Mouse (Mus musculus) stomach, embryonic 15.5 days (tissue): Measurements from ENCODE around the gene Txnip. TPM values are rescaled to one million over a fixed set of nuclear protein-coding genes. Genes with fewer than 3 reads are reported as not detected.
"Not testable (repeated sequence)": the region's sequence is repeated elsewhere in the genome, so short reads cannot be mapped to it uniquely, and the experiment has no call there.

Source experiments
- ATAC-seq: fragments of 200-750 bp; cut with Nextera tagmentation; 2 replicates; pipeline ENCODE4 v1.8.0; 2017; ENCODE audit warnings: low read depth, moderate number of reproducible peaks, moderate TSS enrichment; ENCODE audit not compliant: insufficient read depth, low FRiP score
- H3K27ac ChIP-seq: fragments of 300-500 bp; sonication (generic); 2 replicates; pipeline ENCODE4 v1.5.1; 2015; ENCODE audit warnings: mild to moderate bottlenecking, inconsistent platforms
- H3K27me3 ChIP-seq: fragments of 300-500 bp; sonication (generic); replicated peaks from 2 replicates; pipeline ENCODE4 v1.6.1; 2015; ENCODE audit warnings: inconsistent platforms
- H3K36me3 ChIP-seq: fragments of 300-500 bp; sonication (generic); 2 replicates; pipeline ENCODE4 v1.6.1; 2015; ENCODE audit warnings: inconsistent platforms
- H3K4me1 ChIP-seq: fragments of 300-500 bp; sonication (generic); 2 replicates; pipeline ENCODE4 v1.6.1; 2015; ENCODE audit warnings: inconsistent platforms
- H3K4me2 ChIP-seq: fragments of 300-500 bp; sonication (generic); 2 replicates; pipeline ENCODE4 v1.6.1; 2015; ENCODE audit warnings: mild to moderate bottlenecking, inconsistent platforms
- H3K4me3 ChIP-seq: fragments of 300-500 bp; sonication (generic); replicated peaks from 2 replicates; pipeline ENCODE4 v1.5.1; 2015; ENCODE audit warnings: inconsistent platforms
- H3K9ac ChIP-seq: fragments of 300-500 bp; sonication (generic); 2 replicates; pipeline ENCODE4 v1.6.1; 2015; ENCODE audit warnings: inconsistent platforms
- H3K9me3 ChIP-seq: fragments of 300-500 bp; sonication (generic); 2 replicates; pipeline ENCODE4 v1.6.1; 2016; ENCODE audit warnings: inconsistent platforms
- WGBS: fragments of 180-500 bp; shearing (Covaris S2); methylation state at CpG from one replicate; pipeline ENCODE4 v1.1.7; 2015; 5-methylcytosine and 5-hydroxymethylcytosine counted together
- polyA plus RNA-seq: library from polyadenylated mRNA; unstranded; fragments of >200 nt; fragmentation: Nextera tagmentation; extraction: Ambion mirVana; gene quantifications from 2 replicates; pipeline ENCODE4 v1.2.1, GENCODE M21; 2015

Gene Txnip
- 140 and 159 TPM in 2 replicates for polyA plus RNA-seq

GRCm38 (mm10) chr3:96557694-96558093 lies at the start of gene Txnip:
Txnip (plus strand) TSS chr3:96557957.
- peak; percentile 99 for ATAC-seq
- H3K9ac ChIP-seq, result peak within 1 kb of the TSS; percentile 77
- peak within 1 kb of the TSS; percentile 96 for H3K27ac ChIP-seq
- no peaks in the 10 kb centered on the region for H3K9me3 ChIP-seq
- no peaks in the 10 kb centered on the region for H3K27me3 ChIP-seq
- peak within 1 kb of the TSS; percentile 65 for H3K4me3 ChIP-seq
- peak within 1 kb of the TSS; percentile 87 for H3K4me2 ChIP-seq
- WGBS, result under 1% methylated on average over 26 of the region's 26 CpGs
- peaks cover 20% of the 10 kb centered on the region for H3K36me3 ChIP-seq
- peaks cover 53% of the 10 kb centered on the region for H3K4me1 ChIP-seq

- H3K4me3 ChIP-seq, H3K4me2 ChIP-seq, H3K9ac ChIP-seq, H3K4me1 ChIP-seq, H3K36me3 ChIP-seq, H3K27ac ChIP-seq, H3K9me3 ChIP-seq, ATAC-seq, H3K27me3 ChIP-seq: not testable (repeated sequence)
- 93% methylated on average over 8 of the region's 9 CpGs for WGBS
These were observed 49.8 kb upstream of the Txnip start for GRCm38 (mm10) chr3:96507966-96508365.

DNA sequence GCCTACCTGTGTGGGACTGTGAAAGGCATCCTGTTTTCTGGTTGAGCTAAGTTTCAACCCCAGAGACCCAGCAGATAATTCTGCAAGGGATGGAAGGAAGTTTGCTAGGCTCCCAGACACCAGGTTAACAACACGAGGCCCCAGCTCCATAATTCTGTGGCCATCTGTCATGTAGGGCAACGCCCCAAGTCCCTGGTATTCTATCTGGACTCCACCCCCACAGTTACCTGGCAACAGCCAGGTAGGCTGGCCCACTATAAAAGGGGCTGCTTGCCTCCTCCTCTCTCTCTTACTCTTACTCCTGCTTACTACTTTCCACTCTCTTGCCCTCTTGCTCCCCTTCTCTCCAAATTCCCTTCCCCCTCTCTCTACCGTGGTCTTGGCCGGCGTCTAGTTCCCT lies 37.6 kb upstream of the Txnip start:
- H3K36me3 ChIP-seq, result no peaks in the 10 kb centered on the region
- no peaks in the 10 kb centered on the region for H3K27me3 ChIP-seq
- no peaks in the 10 kb centered on the region for H3K9me3 ChIP-seq
- H3K4me1 ChIP-seq, result no peaks in the 10 kb centered on the region
- no peak overlapping the region for H3K4me2 ChIP-seq
- ATAC-seq, result no peak; the same call in 1 of the 2 replicates
- H3K4me3 ChIP-seq, result no peak overlapping the region
- no peak overlapping the region for H3K9ac ChIP-seq
- no peak overlapping the region for H3K27ac ChIP-seq
- WGBS, result 39% methylated on average over 5 of the region's 5 CpGs

DNA sequence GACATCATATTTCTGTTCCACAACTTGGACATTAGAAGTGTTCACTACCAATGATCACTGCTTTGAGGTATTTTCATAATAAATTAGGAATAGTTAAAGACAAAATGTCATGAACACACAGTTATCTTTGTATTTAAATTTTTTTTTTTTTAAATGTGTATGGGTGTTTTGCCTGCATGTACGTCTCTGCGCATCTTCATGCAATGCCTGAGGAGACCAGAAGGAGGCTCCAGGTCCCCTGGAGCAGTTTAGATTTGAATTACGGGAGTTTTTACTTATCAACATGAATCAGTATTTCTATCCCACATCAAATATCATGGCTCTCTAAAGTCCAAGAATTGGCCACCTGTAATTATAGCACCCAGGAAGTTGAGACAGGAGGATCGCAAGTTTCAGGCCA lies 35.6 kb upstream of the Txnip start:
- H3K27me3 ChIP-seq, result peaks cover 17% of the 10 kb centered on the region
- no peak for ATAC-seq
- no peak overlapping the region for H3K4me2 ChIP-seq
- H3K9me3 ChIP-seq, result no peaks in the 10 kb centered on the region
- 66% methylated on average over 4 of the region's 4 CpGs for WGBS
- no peaks in the 10 kb centered on the region for H3K36me3 ChIP-seq
- no peak overlapping the region for H3K9ac ChIP-seq
- no peak overlapping the region for H3K27ac ChIP-seq
- H3K4me1 ChIP-seq, result peaks cover 4% of the 10 kb centered on the region
- H3K4me3 ChIP-seq, result no peak overlapping the region

GRCm38 (mm10) chr3:96524028-96524810 lies 33.5 kb upstream of the Txnip start:
- no peaks in the 10 kb centered on the region for H3K36me3 ChIP-seq
- H3K27ac ChIP-seq, result no peak overlapping the region
- no peaks in the 10 kb centered on the region for H3K9me3 ChIP-seq
- H3K9ac ChIP-seq, result no peak overlapping the region
- no peak overlapping the region for H3K4me2 ChIP-seq
- WGBS, result 59% methylated on average over 12 of the region's 12 CpGs
- ATAC-seq, result no peak
- H3K4me1 ChIP-seq, result peaks cover 7% of the 10 kb centered on the region
- H3K4me3 ChIP-seq, result no peak overlapping the region
- H3K27me3 ChIP-seq, result peaks cover 32% of the 10 kb centered on the region

DNA sequence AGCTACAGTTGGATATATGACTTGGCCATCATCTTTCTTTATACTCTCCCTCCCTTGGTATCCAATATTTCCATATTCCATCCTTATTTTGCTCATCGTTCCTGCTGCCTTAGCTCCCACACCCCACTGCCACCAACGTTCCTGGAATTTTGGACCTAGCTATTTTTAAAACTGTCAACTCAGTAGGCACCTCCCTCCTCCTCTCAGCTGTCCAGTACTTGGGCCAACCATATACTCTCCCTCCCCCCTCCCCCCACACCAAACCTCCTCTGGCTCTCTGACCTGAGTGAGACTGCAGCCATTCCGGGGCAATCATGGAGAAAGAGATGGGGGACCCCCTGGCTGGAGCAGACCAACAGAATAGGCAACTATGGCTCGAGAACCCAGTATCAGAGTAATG lies 32.8 kb upstream of the Txnip start, which contains the start of gene Hfe2:
Hfe2 (plus strand) TSS at position 259 of the 400 bp plus-strand sequence.
- 60% methylated on average over 4 of the region's 4 CpGs for WGBS
- H3K4me1 ChIP-seq, result peaks cover 7% of the 10 kb centered on the region
- H3K27ac ChIP-seq, result no peak within 1 kb of the TSS
- H3K9ac ChIP-seq, result no peak within 1 kb of the TSS
- peaks cover 32% of the 10 kb centered on the region for H3K27me3 ChIP-seq
- no peak for ATAC-seq
- H3K4me2 ChIP-seq, result no peak within 1 kb of the TSS
- H3K4me3 ChIP-seq, result no peak within 1 kb of the TSS
- H3K36me3 ChIP-seq, result no peaks in the 10 kb centered on the region
- no peaks in the 10 kb centered on the region for H3K9me3 ChIP-seq

GRCm38 (mm10) chr3:96526013-96526762 lies 31.6 kb upstream of the Txnip start:
- Histone ChIP-seq H3K4me1 (peaks cover 7% of the 10 kb centered on the region), H3K9me3 (no peaks in the 10 kb centered on the region), H3K4me3 (no peak overlapping the region), H3K36me3 (no peaks in the 10 kb centered on the region), H3K27ac (no peak overlapping the region), H3K9ac (no peak overlapping the region), H3K27me3 (peaks cover 32% of the 10 kb centered on the region), H3K4me2 (no peak overlapping the region)
- 67% methylated on average over 11 of the region's 11 CpGs for WGBS
- 0 out of 2 replicates have a peak, but pooled peaks have one; percentile 47 for ATAC-seq

- peak; percentile 53; the same call in 1 of the 2 replicates for ATAC-seq
- 3% methylated on average over 44 of the region's 44 CpGs for WGBS
- Histone ChIP-seq H3K4me3 (peak overlapping the region; percentile 40), H3K4me2 (peak overlapping the region; percentile 77), H3K9ac (peak overlapping the region; percentile 19; the same call in 1 of the 2 replicates), H3K27ac (no peak overlapping the region), H3K36me3 (no peaks in the 10 kb centered on the region), H3K4me1 (peaks cover 7% of the 10 kb centered on the region), H3K9me3 (no peaks in the 10 kb centered on the region), H3K27me3 (peaks cover 32% of the 10 kb centered on the region)
These were observed 30.8 kb upstream of the Txnip start for GRCm38 (mm10) chr3:96526864-96527542.

DNA sequence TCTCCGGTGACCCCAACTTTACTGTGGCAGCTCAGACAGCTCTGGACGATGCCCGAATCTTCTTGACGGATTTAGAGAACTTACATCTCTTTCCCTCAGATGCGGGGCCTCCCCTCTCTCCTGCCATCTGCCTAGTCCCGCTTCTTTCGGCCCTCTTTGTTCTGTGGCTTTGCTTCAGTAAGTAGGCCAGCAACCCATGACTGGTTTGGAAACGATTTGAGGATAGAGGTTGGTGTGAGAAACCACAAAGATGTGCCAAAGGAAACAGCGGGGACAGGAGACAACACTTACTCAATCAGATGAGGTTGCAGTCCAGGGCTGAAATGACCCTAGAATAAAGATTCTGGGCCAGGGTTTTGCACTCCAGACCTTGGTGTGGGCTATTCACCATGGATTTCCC lies 29.3 kb upstream of the Txnip start:
- WGBS, result 49% methylated on average over 9 of the region's 9 CpGs

DNA sequence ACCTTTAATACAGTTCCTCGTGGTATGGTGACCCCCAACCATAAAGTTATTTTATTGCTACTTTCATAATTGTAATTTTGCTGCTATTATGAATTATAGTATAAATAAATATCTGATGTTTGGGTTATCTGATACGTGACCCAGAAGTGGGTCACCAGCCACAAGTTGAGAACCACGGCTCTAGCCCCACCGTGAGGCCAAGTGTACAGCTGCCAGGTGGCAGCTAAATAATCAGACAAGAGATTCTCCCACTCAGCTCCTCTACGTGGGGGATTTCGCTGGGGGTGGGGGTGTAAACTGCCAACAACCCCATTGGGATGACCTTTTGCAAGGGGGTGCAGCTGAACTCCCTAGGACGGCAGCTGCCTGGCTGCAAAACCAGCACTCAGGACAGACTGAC lies 25.7 kb upstream of the Txnip start:
- Histone ChIP-seq H3K36me3 (no peaks in the 10 kb centered on the region), H3K27ac (no peak overlapping the region), H3K4me3 (no peak overlapping the region), H3K4me1 (peaks cover 4% of the 10 kb centered on the region), H3K27me3 (peaks cover 17% of the 10 kb centered on the region), H3K4me2 (no peak overlapping the region), H3K9me3 (no peaks in the 10 kb centered on the region), H3K9ac (no peak overlapping the region)
- WGBS, result 51% methylated on average over 7 of the region's 7 CpGs
- no peak for ATAC-seq

More for the DNA sequence above, 29.3 kb upstream of the Txnip start:
- Histone ChIP-seq H3K27me3 (peaks cover 32% of the 10 kb centered on the region), H3K27ac (no peak overlapping the region), H3K9ac (no peak overlapping the region), H3K4me1 (peaks cover 7% of the 10 kb centered on the region), H3K36me3 (no peaks in the 10 kb centered on the region), H3K9me3 (no peaks in the 10 kb centered on the region), H3K4me3 (no peak overlapping the region), H3K4me2 (no peak overlapping the region)
- ATAC-seq, result no peak

- WGBS, result 61% methylated on average over 2 of the region's 2 CpGs
- Histone ChIP-seq H3K4me2 (no peak overlapping the region), H3K4me1 (no peaks in the 10 kb centered on the region), H3K9ac (no peak overlapping the region), H3K4me3 (no peak overlapping the region), H3K36me3 (no peaks in the 10 kb centered on the region), H3K9me3 (no peaks in the 10 kb centered on the region), H3K27me3 (no peaks in the 10 kb centered on the region), H3K27ac (no peak overlapping the region)
- no peak for ATAC-seq
These were observed 23.5 kb upstream of the Txnip start for GRCm38 (mm10) chr3:96534300-96534699.
